Mouse (Mus musculus) lung, embryonic 15.5 days (tissue): ENCODE measurements around the gene Slc7a5. TPM values are rescaled to one million over a fixed set of nuclear protein-coding genes. Genes with fewer than 3 reads are reported as not detected.

Experiments used
- ATAC-seq: fragments of 200-750 bp; cut with Nextera tagmentation; 2 replicates; pipeline ENCODE4 v1.8.0; 2017; ENCODE audit warnings: moderate number of reproducible peaks, borderline replicate concordance; ENCODE audit not compliant: low FRiP score, low TSS enrichment; ENCODE audit errors: extremely low read depth
- H3K27ac ChIP-seq: fragments of 300-500 bp; sonication (generic); 2 replicates; pipeline ENCODE4 v1.5.1; 2015; ENCODE audit warnings: moderate library complexity, mild to moderate bottlenecking, inconsistent platforms
- H3K27me3 ChIP-seq: fragments of 300-500 bp; sonication (generic); 2 replicates; pipeline ENCODE4 v1.6.1; 2015; ENCODE audit warnings: inconsistent platforms
- H3K36me3 ChIP-seq: fragments of 300-500 bp; sonication (generic); 2 replicates; pipeline ENCODE4 v1.6.1; 2015; ENCODE audit warnings: inconsistent platforms
- H3K4me1 ChIP-seq: fragments of 300-500 bp; sonication (generic); 2 replicates; pipeline ENCODE4 v1.6.1; 2015; ENCODE audit warnings: inconsistent platforms
- H3K4me2 ChIP-seq: fragments of 300-500 bp; sonication (generic); 2 replicates; pipeline ENCODE4 v1.6.1; 2015; ENCODE audit warnings: inconsistent platforms, mild to moderate bottlenecking, moderate library complexity
- H3K4me3 ChIP-seq: fragments of 300-500 bp; sonication (generic); 2 replicates; pipeline ENCODE4 v1.5.1; 2015; ENCODE audit warnings: mild to moderate bottlenecking, inconsistent platforms
- H3K9ac ChIP-seq: fragments of 300-500 bp; sonication (generic); 2 replicates; pipeline ENCODE4 v1.6.1; 2015; ENCODE audit warnings: inconsistent platforms
- H3K9me3 ChIP-seq: fragments of 300-500 bp; sonication (generic); 2 replicates; pipeline ENCODE4 v1.6.1; 2016; ENCODE audit warnings: inconsistent platforms
- WGBS: fragments of 180-500 bp; shearing (Covaris S2); methylation state at CpG from one replicate; pipeline ENCODE4 v1.1.7; 2015; 5-methylcytosine and 5-hydroxymethylcytosine counted together
- polyA plus RNA-seq: library from polyadenylated mRNA; unstranded; fragments of >200 nt; fragmentation: Nextera tagmentation; extraction: Ambion mirVana; gene quantifications from 2 replicates; pipeline ENCODE4 v1.2.1, GENCODE M21; 2015

Slc7a5 gene
- polyA plus RNA-seq, 1 experiment from 2014 or later: 14.8 TPM

DNA sequence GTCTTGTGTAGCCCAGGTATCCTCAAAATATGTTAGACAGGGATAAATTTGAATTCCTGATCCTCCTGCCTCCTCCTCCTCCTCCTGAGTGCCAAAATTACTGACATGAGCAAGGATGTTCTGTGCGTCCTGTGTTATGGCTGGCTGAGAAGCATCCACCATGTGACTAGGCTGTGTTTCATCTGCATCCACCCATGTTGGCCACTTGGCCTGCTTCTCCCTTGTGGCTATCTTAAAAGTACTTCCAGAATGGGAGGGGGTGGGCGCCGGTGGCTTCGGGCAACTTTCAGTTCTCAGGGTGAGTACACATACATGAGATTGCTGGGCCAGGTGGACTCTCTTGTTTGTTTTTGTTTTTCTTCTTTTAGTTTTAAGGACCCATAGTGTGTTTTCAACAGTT lies 11.7 kb upstream of the Slc7a5 start:
- no peaks in the 10 kb centered on the region for H3K36me3 ChIP-seq
- ATAC-seq: no peak
- H3K4me1 ChIP-seq: peaks cover 23% of the 10 kb centered on the region
- H3K27ac ChIP-seq: no peak overlapping the region
- H3K27me3 ChIP-seq: no peaks in the 10 kb centered on the region
- H3K9ac ChIP-seq: no peak overlapping the region
- H3K4me2 ChIP-seq: no peak overlapping the region
- H3K9me3 ChIP-seq: no peaks in the 10 kb centered on the region
- no peak overlapping the region for H3K4me3 ChIP-seq
- WGBS: 42% methylated on average over 4 of the region's 4 CpGs

- H3K9ac ChIP-seq: no peak overlapping the region
- H3K4me1 ChIP-seq: peaks cover 14% of the 10 kb centered on the region
- H3K9me3 ChIP-seq: no peaks in the 10 kb centered on the region
- no peak overlapping the region for H3K4me2 ChIP-seq
- no peak for ATAC-seq
- H3K4me3 ChIP-seq: no peak overlapping the region
- H3K36me3 ChIP-seq: no peaks in the 10 kb centered on the region
- H3K27me3 ChIP-seq: peaks cover 6% of the 10 kb centered on the region; the same call in 1 of the 2 replicates
- no peak overlapping the region for H3K27ac ChIP-seq
- WGBS: 65% methylated on average over 8 of the region's 8 CpGs
These were observed 5.9 kb upstream of the Slc7a5 start for GRCm38 (mm10) chr8:121913378-121913777.

GRCm38 (mm10) chr8:121912831-121913230 lies 5.3 kb upstream of the Slc7a5 start:
- H3K4me1 ChIP-seq: peaks cover 20% of the 10 kb centered on the region
- no peaks in the 10 kb centered on the region for H3K36me3 ChIP-seq
- ATAC-seq: no peak
- H3K27ac ChIP-seq: no peak overlapping the region
- WGBS: 63% methylated on average over 3 of the region's 3 CpGs
- H3K27me3 ChIP-seq: peaks cover 6% of the 10 kb centered on the region; the same call in 1 of the 2 replicates
- H3K4me2 ChIP-seq: no peak overlapping the region
- no peaks in the 10 kb centered on the region for H3K9me3 ChIP-seq
- no peak overlapping the region for H3K9ac ChIP-seq
- H3K4me3 ChIP-seq: no peak overlapping the region

DNA sequence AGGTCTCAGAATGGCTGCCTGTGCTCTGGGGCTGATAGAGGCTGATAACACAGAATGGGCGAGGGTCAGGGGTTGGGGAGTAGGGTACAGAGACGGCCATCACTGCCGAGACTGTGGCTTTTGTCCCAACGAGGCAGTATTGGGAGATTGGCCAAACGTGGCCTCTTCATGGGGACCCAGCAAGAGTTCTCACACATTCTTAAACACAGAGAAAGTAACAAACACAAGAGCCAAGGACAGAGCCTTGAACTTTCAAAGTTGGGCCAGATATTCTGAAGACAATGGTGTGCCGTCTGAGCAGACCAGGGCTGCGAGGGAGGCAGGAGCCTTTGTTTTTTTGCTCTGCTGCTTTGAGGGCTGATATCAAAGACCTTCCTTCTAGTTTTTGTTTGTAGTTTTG lies 4.5 kb upstream of the Slc7a5 start:
- ATAC-seq: no peak
- no peak overlapping the region for H3K9ac ChIP-seq
- no peak overlapping the region for H3K4me3 ChIP-seq
- peaks cover 6% of the 10 kb centered on the region; the same call in 1 of the 2 replicates for H3K27me3 ChIP-seq
- H3K36me3 ChIP-seq: no peaks in the 10 kb centered on the region
- no peaks in the 10 kb centered on the region for H3K9me3 ChIP-seq
- no peak overlapping the region for H3K4me2 ChIP-seq
- H3K4me1 ChIP-seq: peaks cover 21% of the 10 kb centered on the region
- WGBS: 66% methylated on average over 7 of the region's 7 CpGs
- H3K27ac ChIP-seq: no peak overlapping the region

GRCm38 (mm10) chr8:121911400-121911799 lies 3.9 kb upstream of the Slc7a5 start:
- Histone ChIP-seq H3K4me3 (no peak overlapping the region), H3K36me3 (no peaks in the 10 kb centered on the region), H3K9ac (no peak overlapping the region), H3K4me2 (no peak overlapping the region), H3K9me3 (no peaks in the 10 kb centered on the region), H3K4me1 (peaks cover 26% of the 10 kb centered on the region), H3K27ac (no peak overlapping the region), H3K27me3 (peaks cover 6% of the 10 kb centered on the region; the same call in 1 of the 2 replicates)
- WGBS: 79% methylated on average over 6 of the region's 6 CpGs
- ATAC-seq: no peak

- Histone ChIP-seq H3K4me1 (peaks cover 43% of the 10 kb centered on the region), H3K27me3 (peaks cover 6% of the 10 kb centered on the region; the same call in 1 of the 2 replicates), H3K4me2 (no peak overlapping the region), H3K27ac (no peak overlapping the region), H3K9ac (no peak overlapping the region), H3K4me3 (no peak overlapping the region), H3K36me3 (no peaks in the 10 kb centered on the region), H3K9me3 (no peaks in the 10 kb centered on the region)
- WGBS: under 1% methylated on average over 6 of the region's 6 CpGs
- ATAC-seq: no peak
These were observed 2.2 kb upstream of the Slc7a5 start for GRCm38 (mm10) chr8:121909663-121910062.

DNA sequence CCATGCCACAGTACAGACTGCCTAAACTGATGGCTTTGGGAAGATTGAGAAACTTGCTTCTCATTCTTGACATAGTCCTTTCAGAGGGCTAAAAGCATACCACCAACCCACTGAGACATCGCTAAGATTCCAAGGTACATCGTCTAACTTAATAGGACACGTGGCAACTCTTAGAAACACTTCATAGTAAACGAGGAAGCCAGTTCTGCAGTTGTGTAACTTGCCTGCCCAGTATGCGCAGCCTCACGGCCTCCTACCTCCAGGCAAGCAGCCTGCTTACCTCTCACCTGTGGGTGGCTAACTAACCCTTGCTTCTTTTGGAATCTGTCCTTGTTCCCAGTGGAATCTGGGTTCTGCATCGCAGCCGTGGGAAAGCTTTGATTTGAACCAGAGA lies 1.7 kb upstream of the Slc7a5 start:
- Histone ChIP-seq H3K27me3 (peaks cover 6% of the 10 kb centered on the region; the same call in 1 of the 2 replicates), H3K4me2 (no peak overlapping the region), H3K36me3 (no peaks in the 10 kb centered on the region), H3K9ac (no peak overlapping the region), H3K4me1 (peaks cover 45% of the 10 kb centered on the region), H3K4me3 (no peak overlapping the region), H3K9me3 (no peaks in the 10 kb centered on the region), H3K27ac (no peak overlapping the region)
- no peak for ATAC-seq
- WGBS: 43% methylated on average over 8 of the region's 8 CpGs

GRCm38 (mm10) chr8:121908378-121909147 lies 1.1 kb upstream of the Slc7a5 start:
- Histone ChIP-seq H3K9ac (no peak overlapping the region), H3K4me3 (peak overlapping the region; percentile 70; the same call in 1 of the 2 replicates), H3K4me2 (peak overlapping the region; percentile 98), H3K9me3 (no peaks in the 10 kb centered on the region), H3K36me3 (no peaks in the 10 kb centered on the region), H3K4me1 (peaks cover 45% of the 10 kb centered on the region), H3K27me3 (peaks cover 6% of the 10 kb centered on the region; the same call in 1 of the 2 replicates), H3K27ac (no peak overlapping the region)
- WGBS: 31% methylated on average over 8 of the region's 8 CpGs
- no peak for ATAC-seq

DNA sequence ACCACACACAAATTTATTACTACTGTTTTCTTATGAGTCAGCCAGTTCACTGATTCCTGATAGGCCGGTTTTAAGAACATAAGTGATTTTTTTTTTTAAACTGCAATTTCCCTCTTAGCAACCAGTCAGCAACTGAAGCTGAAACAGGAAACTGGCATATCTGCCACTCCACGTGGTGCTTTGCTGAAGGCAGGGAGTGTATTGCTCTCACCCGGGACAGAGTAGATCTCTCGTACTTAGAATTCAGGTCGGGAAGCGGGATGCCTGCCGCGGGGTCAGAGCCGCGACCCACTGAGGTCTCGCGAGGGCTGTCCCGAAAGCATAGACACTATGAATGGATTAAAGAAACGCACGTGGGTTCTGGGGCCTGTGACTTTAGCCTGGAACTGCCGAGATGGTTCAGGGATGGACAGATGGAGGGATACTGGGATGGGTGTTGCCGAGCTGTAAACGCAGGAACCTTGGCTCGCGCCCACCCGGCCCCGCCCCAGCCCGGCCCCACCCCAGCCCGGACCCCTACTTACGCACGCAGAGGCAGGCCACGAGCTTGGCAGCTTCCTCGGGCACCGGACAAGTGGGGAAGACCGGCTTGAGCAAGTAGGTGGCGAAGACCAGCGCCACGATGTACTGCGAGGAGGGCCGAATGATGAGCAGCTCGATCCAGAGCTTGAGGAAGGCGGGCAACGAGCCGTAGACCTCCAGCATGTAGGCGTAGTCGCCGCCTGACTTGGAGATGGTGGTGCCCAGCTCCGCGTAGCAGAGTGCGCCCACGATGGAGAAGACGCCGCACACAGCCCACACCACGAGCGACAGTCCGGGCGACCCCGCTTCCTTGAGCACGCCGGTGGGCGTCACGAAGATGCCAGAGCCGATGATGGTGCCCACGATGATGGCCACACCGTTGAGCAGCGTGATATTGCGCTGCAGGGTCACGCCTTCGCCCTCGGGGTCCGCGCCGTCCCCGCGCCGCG lies 667 bp downstream of the Slc7a5 start:
- no peaks in the 10 kb centered on the region for H3K9me3 ChIP-seq
- H3K4me2 ChIP-seq: peak overlapping the region; percentile 98
- WGBS: under 1% methylated on average over 68 of the region's 72 CpGs
- no peak overlapping the region for H3K27ac ChIP-seq
- ATAC-seq: peak; percentile 56
- peaks cover 6% of the 10 kb centered on the region; the same call in 1 of the 2 replicates for H3K27me3 ChIP-seq
- H3K9ac ChIP-seq: peak overlapping the region; percentile 57
- H3K4me3 ChIP-seq: peak overlapping the region; percentile 70
- H3K4me1 ChIP-seq: peaks cover 45% of the 10 kb centered on the region
- no peaks in the 10 kb centered on the region for H3K36me3 ChIP-seq

GRCm38 (mm10) chr8:121905864-121906263 lies 1.6 kb downstream of the Slc7a5 start:
- peaks cover 49% of the 10 kb centered on the region for H3K4me1 ChIP-seq
- peak overlapping the region; percentile 98 for H3K4me2 ChIP-seq
- H3K4me3 ChIP-seq: peak overlapping the region; percentile 70
- 9% methylated on average over 5 of the region's 5 CpGs for WGBS
- H3K9ac ChIP-seq: peak overlapping the region; percentile 25; the same call in 1 of the 2 replicates
- no peak overlapping the region for H3K27ac ChIP-seq
- H3K36me3 ChIP-seq: no peaks in the 10 kb centered on the region
- H3K9me3 ChIP-seq: no peaks in the 10 kb centered on the region
- no peak for ATAC-seq
- H3K27me3 ChIP-seq: peaks cover 6% of the 10 kb centered on the region; the same call in 1 of the 2 replicates

- Histone ChIP-seq H3K9me3 (no peaks in the 10 kb centered on the region), H3K9ac (peak overlapping the region; percentile 25; the same call in 1 of the 2 replicates), H3K4me1 (peaks cover 49% of the 10 kb centered on the region), H3K4me3 (peak overlapping the region; percentile 70), H3K4me2 (peak overlapping the region; percentile 98), H3K36me3 (no peaks in the 10 kb centered on the region), H3K27ac (no peak overlapping the region), H3K27me3 (peaks cover 6% of the 10 kb centered on the region; the same call in 1 of the 2 replicates)
- 23% methylated on average over 1 of the region's 1 CpGs for WGBS
- ATAC-seq: no peak
These were observed 2.1 kb downstream of the Slc7a5 start for GRCm38 (mm10) chr8:121905420-121905819.
